Mouse (Mus musculus) NIH3T3 (cell line): ENCODE data around the gene Men1.

ENCODE experiments used
- DNase-seq: peaks from one replicate; pipeline ENCODE4 v3.0.0-alpha.2; 2012; ENCODE audit warnings: low read depth

Men1 gene

DNA sequence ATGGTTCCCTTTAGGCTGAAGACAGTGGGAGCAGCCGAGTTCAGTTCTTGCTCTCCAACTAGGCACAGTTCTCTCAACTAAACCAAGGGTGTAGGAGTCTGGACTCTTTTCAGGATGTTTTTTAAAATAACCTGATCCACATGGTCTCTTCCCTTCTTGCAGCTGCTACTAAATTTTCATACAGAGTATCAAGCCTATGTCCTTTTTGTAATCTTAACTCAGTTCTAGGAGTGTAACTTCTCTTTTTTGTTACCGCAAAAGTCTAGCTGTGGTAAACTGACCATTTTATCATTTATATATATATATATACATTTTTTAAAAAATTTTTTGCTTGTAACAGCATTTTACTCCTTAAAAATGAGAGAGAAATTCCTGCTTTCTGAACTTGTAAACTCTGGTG is 35.4 kb downstream of the Men1 start:
- DNase-seq = no peak

DNA sequence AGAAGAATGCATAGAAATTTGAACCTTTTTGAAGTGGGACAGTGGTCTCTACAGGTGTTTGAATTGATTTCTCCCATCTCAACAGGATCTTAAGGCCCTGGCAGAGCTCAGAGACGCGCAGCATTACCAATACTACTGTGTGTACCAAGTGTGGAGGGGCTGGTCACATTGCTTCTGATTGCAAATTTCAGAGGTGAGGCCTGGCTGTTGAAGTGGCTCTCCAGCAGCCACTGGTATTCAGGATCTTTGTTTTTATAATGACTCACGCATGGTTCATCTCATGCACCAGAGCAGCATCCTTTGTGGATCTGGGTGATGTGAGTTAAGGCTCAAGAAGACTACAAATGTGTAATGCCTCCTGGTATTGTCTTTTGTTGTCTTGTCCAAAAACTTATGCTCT is 37.7 kb downstream of the Men1 start:
- peak; percentile 25 for DNase-seq

DNA sequence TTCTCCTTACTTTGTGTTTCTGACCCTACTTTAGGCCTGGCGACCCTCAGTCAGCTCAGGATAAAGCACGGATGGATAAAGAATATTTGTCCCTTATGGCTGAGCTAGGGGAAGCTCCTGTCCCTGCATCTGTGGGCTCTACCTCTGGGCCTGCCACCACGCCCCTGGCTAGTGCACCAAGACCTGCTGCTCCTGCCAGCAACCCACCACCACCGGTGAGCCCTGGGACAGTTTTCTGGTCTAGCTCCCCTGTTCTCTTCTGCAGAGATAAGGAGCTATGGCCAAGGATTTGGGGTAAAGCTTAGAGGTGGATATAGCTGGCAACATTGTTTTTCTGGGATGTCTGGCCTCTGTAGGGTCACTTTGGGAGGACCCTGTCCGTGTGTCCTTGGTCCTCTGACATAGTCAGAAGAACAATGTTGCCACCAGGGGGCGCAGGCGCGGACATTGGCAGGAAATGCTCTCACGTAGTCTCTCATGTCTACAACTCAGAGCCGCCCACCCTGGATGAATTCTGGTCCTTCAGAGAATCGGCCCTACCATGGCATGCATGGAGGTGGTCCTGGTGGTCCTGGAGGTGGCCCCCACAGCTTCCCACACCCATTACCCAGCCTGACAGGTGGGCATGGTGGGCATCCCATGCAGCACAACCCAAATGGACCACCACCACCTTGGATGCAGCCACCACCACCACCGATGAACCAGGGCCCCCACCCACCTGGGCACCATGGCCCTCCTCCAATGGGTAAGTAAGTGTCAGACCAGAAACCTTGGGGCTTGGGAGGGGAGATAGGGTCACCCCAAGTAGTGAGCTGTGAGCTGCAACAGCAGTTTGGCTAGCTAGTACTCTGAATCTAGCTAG is 39.0 kb downstream of the Men1 start:
- peak; percentile 82 for DNase-seq

DNA sequence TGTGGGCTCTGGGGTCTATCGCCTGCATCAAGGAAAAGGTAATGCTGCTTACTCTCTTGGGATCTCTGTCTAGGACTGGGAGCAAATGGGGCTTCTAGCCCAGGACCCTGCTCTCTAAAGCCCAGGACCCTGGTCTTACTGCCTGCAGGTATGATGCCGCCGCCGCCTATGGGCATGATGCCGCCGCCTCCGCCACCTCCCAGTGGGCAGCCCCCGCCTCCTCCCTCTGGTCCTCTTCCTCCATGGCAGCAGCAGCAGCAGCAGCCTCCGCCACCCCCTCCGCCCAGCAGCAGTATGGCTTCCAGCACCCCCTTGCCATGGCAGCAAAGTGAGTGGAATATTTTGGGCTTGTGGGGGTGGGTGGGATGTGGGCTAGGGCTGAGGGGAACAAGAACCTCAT is 39.8 kb downstream of the Men1 start:
- no peak for DNase-seq

- DNase-seq = no peak
Observed at GRCm38 (mm10) chr19:6375423-6376254, 40.9 kb downstream of the Men1 start.

DNA sequence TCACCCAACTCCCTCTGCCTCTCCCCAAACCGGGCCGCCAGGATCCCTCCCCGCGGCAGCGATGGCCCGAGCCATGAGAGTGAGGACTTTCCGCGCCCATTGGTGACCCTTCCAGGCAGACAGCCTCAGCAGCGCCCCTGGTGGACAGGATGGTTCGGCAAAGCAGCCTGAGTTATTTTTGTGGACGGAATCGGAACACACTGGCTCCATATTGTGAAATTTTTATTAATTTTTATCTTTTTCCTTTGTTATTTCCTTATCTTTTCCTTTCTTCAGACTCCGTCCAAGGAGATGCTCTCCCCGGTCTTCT is 41.4 kb downstream of the Men1 start:
- DNase-seq = peak; percentile 55

- DNase-seq = no peak
Observed at GRCm38 (mm10) chr19:6376643-6377042, 41.9 kb downstream of the Men1 start.

DNA sequence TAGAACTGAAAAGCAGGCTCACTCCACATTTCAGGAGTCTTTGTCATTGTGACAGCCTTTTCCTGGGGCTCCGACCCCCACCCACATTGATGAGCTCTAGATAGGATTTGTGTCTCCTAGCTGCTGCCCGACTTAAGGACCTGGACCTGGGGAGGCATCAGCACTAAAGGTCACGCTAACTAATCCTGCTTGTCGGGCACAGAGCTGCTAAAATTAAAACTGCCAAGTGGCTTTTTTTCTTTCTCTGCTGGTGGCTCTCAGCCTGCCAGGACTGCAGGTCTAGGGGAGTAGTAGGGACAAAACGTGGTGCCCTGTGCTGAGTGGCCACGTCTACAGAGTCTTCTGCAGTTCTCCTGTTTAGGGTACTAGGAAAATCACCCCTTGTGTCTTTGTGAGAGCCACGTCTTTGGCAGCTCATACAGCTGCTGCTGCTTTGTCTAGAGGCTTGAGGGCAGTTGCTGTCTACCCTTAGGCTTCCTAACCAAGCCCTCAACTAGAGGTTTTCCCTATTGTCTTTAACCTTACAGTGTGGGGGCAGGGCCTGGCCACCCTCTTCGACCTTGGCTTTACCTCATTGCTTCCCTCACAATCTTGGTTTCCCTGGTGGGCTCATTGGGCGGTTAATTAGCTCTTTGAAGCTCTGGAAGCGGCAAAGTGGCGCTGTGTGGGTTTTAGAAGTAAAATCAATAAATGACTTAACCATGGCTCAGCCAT is 42.7 kb downstream of the Men1 start:
- no peak for DNase-seq

DNA sequence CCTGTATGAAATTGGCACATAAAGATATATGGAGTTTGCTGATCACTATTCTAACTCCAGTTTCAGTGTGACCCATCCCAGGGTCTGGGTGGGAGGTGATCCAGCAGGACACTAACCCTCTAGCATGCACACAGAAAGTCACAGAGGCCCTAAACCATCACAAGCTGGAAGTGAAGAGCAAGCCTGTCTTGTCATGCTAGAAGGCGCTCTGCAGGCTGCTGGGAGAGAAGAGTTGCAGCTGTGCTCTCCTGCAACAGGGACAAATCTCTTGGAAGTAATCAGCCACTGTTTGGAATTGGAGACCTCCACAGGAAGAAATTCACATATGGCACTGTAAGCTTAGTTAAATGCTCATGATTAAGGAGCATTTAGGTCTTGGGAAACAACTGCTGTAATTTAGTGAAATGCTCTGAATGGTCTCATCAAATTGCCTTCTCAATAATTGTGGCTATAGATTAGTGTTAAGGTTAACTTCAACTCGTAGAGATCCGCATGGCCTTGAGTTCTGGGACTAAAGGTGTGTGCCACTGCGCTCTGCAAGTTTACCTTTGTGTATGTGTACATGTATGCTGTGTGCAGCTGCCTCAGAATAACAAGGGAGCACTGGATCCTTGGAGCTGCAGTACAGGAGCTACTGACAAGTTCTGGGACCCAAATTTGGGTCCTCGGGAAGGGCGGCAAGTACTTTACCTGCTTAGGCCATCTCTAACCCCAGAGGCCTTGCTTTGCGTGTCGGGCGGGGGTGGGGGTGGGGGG is 45.8 kb downstream of the Men1 start:
- DNase-seq = no peak

- no peak for DNase-seq
Observed at GRCm38 (mm10) chr19:6381238-6381637, 46.5 kb downstream of the Men1 start.

DNA sequence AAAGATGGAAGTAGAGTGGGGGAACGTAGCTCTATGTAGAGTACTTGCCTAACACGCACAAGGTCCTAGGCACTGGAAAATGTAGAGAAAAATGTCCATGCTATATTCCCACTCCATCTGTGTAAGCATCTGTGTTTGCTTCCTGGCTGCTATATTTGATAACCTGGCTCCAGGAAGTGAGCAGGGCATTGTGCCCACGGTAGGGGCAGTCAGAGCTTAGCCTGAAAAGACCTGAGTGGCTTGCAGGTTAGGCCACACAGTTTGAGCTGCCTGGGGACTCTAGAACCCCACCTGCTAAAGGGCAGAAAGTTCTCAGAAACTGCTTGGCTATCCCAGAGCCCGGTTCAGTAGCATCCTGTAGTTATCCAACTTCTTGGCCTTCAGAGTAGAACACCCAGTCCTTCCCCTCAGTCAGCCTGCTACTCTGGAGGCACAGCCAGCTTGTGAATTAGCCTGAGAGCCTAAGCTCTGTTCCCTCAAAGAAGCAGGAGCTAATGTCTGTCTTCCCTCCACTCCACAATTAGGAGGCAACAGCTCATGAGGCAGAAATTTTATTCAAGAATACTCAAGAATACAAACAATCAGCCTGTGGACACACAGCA is 47.6 kb downstream of the Men1 start:
- DNase-seq = no peak

DNA sequence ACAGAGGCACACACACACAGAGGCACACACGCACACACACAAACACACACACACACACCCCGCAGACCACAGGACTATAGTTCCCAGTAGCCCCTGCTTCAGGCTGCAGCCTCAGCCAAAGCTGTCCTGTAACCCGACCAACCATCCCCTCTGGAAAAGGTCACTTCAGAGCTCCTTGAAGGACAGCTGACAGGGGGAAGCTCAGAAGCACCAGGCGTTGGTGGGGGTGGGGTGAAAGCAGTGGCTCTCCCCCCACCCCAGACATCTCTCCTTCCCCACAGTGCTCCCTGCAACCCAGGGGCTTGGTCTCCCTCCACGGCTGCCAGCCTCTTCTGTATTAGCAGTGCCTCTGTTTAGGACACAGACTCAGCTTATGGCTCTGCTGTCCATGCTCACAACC is 48.7 kb downstream of the Men1 start:
- no peak for DNase-seq

GRCm38 (mm10) chr19:6384128-6384527 is 49.3 kb downstream of the Men1 start, which contains the start of gene Pygm:
Gene Pygm, plus strand, starts transcription at chr19:6384399.
- DNase-seq = no peak

- no peak for DNase-seq
Observed at GRCm38 (mm10) chr19:6384954-6385353, 50.2 kb downstream of the Men1 start.

DNA sequence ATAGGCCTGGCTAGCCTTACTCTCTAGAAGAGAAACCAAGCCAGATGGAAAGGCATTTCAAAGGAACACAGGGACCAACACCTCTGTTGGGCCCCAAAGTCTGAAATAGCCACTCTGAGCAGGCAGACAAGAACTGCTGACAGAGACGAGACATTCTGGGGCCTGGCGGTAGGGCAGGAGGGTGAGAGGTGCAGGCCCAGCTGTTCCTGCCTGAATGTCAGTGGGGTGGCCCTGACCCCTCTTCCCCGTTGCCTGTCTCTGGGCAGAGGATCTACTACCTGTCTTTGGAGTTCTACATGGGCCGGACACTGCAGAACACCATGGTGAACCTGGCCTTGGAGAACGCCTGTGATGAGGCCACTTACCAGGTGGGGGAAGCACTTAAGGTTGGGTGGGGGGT is 50.6 kb downstream of the Men1 start:
- no peak for DNase-seq

GRCm38 (mm10) chr19:6385821-6386220 is 51.0 kb downstream of the Men1 start:
- no peak for DNase-seq

DNA sequence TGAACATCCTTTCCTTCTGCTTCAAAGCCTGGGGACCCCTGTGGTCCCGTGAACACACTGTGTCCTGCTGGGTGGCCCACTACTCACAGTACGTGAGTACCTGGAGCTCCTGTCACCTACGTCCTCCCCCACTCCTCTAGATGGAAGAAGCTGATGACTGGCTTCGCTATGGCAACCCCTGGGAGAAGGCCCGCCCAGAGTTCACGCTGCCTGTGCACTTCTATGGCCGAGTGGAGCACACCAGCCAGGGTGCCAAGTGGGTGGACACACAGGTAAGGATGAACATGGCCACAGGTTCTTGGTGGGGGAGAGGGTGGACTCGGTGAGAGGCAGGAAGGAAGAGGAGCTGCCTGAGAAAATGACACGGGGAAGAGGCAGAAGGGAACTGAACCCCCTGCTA is 51.5 kb downstream of the Men1 start:
- no peak for DNase-seq

DNA sequence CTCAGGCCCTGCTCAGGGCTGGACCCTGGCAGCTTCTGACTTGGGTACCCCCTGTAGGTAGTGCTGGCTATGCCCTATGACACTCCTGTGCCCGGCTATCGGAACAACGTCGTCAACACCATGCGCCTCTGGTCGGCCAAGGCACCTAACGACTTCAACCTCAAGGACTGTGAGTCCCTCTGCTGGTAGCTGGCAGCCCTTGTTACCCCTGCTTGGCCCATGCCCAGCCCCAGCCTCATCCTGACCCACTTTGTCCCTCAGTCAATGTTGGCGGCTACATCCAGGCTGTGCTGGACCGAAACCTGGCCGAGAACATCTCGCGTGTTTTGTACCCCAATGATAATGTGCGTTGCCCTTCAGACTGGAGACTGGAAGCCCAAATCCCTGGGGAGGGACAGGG is 53.2 kb downstream of the Men1 start:
- DNase-seq = no peak

GRCm38 (mm10) chr19:6389803-6390202 is 55.0 kb downstream of the Men1 start:
- DNase-seq = no peak

- DNase-seq = no peak
Observed at GRCm38 (mm10) chr19:6390251-6390650, 55.5 kb downstream of the Men1 start.
